Mouse (Mus musculus) gastrocnemius, adult 8-10 months (tissue): ENCODE data around the gene Slit3. TPM values are rescaled to one million over a fixed set of nuclear protein-coding genes. Genes with fewer than 3 reads are reported as not detected.

Source experiments
- DNase-seq, 2 experiments: peaks; one replicate each; pipeline ENCODE4 v3.0.0; 2022; ENCODE audit warnings: low spot score in 2 of 2
- total RNA-seq, 4 experiments: library from RNA; stranded (reverse); gene quantifications; 2 replicates each; pipeline ENCODE4 v1.2.4; 2022

Slit3 gene
- total RNA-seq, 4 experiments from 2014 or later = 5.1 to 11.7 (median 6.9) TPM

DNA sequence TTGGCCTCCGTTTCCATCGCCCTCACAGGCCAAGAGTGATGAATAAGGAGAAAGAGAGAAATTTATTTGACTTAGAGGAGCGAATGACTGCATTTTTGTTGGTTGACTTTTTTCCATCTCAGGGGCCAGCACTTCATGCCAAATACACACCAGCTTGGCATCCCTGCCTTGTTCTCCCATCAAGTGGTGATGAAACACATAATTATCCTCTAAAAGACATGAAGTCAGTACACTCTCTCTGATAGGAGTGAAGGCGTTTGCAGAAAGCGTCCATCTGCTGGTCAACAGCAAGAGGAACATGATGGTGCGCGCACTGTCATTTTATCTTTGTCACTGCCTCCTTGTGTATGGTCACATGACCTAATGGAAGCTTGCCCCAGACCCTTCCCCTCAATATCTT is 75.8 kb downstream of the Slit3 start:
- DNase-seq = peak; percentile 22 to 23

DNA sequence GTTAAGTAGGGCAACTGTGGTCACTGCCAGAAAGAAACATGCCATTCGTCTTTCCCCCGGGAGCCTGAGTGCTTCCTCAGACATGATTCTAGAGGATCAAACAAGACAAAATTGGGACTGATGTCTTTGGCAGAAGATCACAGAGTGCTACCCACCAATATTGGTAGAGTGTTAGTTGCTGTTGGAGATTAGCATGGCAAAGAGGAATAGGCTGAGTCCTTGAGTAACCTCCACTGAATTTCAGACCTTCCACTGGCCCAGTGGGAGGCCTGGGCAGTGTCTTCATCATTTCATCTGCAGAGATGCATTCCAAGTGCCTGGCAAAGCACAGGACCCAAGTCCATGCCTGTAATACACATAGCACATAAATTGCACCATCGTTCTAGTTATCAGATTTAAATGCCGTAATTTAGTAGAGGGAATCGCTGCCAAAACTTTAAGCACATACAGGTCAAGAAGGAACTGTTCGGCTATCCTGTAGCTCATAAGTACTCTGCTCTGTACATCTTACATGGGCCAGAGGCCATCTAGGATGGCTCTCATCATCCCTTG is 77.6 kb downstream of the Slit3 start:
- no peak for DNase-seq

DNA sequence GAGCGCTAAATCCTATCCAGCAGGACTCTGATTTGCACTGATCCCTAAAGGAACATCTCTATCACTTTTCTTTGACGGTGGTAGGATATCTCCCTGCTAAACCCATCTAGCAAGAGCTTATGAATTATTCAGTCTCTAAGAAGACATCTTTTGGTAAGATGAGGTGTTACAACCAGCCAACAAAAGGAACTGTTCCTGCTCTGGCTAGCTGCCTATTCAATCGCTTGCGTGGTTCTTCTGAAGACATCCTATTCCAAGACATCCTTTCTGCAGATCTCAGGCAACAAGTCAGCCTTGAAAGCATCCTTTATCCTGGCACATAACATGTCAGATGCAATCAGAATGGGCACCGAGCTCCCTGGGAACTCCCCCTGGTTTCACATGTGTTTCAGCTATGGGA is 81.3 kb downstream of the Slit3 start:
- DNase-seq = no peak

DNA sequence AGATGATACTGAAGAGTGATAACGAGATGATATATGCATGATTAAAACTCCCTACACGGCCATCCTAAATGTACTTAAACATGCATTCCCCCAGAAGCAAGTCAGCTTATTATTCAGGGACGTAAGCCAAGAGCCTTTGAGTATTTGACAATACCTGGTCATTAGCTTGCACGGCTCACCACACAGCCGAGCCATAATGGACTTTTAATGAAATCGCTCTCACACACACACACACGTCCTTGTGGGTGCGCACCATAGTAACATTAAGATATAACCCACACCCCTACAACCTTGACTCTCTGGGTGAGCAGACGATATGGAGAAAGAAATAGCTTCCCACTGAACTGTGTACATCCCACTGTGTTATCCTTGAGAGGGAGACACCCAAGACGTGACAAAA is 82.6 kb downstream of the Slit3 start:
- no peak for DNase-seq

DNA sequence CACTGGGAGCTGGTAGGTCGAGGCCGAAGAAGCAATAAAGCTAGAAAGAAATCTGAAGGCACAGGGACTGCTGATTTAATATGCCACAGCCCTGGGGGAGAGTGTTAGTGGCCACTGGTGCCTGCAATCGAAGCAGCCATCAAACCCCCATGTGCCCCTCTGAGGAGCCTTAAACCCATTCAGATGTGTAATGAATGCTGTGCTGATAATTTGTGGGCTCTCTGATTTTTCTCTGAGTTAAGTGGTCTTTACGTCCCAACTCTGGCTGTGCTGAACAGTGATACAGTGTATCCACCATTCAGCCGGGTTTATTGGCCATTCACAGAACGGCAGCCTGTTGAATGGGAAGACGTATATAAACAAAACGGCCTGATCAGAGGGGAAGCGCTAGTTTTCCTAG is 83.1 kb downstream of the Slit3 start:
- no peak for DNase-seq

DNA sequence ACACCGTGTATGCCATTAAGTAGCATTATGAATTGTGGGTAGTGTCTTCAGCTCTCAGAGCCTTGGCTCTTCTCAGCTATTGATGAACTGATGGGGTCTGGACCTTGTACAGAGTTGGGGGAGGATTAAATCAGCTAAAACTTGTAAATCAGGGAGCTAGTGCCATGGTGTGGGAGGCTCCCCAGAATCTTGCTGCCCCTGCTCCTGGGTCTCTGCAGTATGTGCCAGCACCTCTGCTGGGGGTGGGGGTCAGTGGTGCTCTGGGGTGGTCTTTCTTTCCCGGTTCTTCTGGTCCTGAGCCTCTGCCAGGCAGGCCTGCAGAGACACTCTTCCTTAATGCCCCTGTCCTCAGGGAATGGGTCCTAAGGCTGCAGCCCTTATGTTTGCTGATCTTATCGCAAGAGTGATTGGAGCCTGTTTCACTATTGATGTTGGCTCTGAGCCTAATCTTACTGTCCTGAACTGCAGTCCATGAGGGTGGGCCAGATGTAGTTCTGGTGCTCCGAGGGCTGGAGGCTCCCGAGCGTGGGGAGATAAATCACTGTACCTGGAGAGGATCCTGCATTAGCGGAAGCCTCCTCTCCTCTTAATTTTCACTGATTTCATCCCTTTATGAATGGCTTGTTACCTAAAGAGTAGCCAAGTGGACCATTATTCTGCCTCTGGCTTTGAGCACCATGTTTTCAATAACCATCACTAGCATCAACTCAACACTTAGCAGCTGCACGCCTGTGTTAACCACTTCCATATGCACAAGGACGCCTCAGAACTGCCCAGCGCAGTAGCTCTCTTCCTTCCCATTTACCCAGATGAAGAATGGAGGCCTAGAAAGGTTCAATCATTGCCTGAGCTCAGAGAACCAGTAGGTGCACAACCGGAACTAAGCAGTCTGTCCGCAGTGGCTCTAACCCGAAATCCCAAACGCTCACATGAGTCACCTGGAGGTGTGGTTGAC is 90.0 kb downstream of the Slit3 start:
- no peak for DNase-seq

DNA sequence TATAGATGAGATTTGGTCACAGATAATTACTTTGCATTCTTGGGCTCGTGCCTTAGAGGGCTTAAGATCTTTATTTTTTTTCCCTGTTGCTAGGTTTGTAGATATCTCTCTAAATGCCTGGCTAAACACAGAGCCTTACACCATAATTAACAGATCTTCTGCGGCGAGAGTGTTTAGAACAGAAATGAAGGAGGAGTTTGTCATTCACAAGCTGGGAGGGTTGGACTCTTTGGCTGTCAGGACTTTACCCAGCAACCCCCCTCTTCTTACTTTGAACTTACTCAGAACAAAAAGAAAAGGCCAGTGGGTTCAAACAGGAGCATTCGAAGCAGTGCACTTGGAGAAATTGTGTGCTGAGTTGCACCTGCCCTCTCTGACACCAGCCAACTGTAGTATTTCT is 103.0 kb downstream of the Slit3 start:
- DNase-seq = no peak

DNA sequence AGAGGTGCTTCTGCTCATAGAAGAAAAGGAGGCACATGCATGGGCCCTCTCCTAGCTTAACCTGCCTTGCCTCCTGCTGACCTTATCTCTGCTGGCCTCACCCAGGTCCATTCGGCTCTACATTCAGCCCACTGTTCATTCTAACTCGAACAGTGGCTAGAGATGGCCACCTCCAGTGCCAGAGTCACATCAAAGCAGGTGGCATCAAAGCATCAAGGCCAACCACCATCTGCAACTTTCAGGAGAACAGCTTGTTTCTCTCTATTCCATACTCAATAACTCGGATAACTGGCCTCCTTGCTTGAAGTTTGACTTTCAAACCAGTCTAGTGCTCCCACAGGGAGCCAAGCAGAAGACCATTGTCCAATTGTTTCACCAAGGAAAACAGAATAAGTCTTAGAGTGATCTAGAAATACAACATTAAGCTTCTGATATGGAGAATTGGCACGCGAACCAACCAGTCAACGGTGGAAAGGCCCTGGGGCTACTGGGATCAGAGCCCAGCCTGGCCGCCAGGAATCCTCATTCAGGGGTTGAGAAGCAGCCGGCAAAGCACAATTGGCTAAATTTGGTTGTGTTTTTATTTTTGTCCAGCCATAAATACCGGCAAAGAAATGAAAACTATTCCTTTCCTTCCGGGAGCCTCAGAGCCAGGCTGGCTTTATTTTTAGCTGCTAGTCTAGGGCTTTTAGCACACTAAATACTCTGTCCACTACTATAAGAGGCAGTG is 110.5 kb downstream of the Slit3 start:
- peak; percentile 14 to 43 for DNase-seq

DNA sequence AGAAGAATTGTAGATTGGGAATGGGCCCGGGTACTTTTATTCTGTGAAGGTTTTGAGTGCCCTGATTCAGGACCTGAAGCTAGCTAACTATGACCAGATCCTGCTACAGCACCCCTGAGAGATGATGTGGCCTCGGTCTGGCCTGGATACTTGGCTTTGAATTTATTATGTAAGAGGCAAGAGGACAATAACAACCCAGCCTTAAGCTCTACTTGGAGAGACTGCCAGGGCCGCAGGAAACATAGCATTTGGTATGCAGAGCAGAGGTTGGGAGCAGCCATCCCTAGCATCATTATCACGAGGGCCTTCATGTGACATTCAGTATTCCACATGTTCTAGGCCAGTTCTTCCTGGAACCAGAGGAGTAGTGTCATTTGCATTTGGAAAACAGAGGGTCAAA is 111.3 kb downstream of the Slit3 start:
- DNase-seq = peak; percentile 52 to 61

DNA sequence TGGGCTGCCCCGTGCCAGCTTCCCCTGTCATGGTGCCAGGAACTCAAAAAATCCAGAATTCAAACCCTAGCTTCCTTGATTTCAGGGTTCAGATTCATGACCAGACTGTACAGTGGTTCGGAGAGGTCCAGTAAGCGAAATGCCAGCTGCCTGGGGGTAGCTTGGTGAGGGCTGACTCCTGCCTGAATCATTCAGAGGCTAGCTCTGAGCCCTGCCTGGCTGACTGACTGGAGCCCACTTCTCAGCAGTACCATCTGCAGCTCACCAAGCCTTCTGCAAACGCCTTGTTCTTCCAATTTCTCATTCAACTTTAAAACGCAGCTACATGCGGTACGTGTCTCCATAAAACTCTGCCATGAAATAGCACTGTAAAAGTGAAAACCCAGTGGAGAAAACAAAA is 120.4 kb downstream of the Slit3 start:
- no peak for DNase-seq

DNA sequence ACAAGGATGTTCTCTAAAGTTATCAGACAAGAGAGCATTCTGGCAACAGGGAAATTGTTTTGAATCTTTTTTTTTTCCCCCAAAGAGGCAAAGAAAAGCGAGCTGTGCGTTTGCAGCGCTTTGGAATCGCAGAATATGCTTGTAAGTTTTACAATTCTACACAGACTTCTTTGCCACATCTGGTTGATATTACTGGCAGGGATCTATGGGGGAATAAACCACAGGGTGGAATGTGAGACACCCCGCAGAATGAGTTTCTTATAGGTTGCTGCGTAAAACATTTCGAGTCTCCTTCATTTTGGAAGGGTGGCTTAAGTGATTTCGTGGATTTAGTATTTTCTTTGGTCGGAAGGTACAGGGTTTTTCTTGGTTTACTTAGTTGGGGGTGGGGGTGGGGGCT is 122.6 kb downstream of the Slit3 start:
- DNase-seq = no peak

DNA sequence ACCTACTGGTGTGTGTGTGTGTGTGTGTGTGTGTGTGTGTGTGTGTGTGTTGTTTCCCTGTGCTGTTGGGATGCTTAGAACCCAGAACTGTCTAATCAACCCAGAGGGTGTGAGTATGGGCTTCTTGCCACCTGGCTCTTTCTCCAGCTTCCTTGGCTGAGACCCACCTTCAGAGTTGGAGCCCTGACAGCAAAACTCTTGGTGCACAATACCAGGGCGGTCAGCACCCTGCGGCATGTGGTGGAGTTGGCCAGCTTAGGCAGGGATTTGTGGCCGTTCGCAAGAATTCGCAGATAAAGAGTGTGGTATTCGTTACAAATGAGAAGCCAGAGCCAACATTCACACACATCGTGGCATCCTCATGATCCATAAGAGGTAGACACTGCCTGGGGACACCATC is 123.5 kb downstream of the Slit3 start:
- no peak for DNase-seq

DNA sequence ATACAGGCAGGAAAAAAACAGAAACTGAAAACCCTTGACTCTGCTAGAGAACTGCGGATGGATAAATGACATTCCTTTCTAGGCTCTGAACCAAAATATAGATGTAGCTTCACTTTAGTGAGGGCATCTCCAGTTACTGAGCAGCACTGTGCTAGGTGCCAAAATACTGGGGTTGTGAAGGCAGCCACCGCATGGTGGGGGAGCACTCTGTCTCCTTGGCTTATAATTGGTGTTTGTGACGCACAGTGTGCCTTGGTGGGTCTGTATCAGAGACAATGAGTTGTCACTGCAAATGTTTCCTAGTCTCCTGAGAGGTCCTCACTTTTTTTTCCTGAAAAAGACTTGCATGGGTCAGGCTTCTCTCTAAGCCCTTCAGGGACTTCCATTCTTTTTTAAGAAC is 125.6 kb downstream of the Slit3 start:
- DNase-seq = no peak

DNA sequence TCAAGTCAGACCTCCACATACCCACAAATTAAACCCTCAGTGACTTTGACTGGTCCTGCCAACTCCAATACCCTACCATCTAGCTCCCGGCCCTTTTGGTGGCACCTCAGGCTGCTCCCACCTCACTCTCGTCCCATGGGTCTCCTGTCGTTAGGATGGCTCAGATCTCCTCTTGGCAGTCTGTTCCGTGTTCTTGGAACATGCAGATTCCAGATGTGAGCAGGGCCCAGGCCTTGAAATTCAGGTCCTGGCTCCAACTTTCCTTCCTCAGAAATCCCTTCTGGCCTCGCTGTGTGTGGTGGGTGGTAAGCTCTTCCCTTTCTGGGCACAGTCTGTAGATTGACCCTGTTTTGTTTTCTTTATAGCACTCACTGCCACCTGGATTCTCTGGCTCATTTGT is 127.1 kb downstream of the Slit3 start:
- no peak for DNase-seq

DNA sequence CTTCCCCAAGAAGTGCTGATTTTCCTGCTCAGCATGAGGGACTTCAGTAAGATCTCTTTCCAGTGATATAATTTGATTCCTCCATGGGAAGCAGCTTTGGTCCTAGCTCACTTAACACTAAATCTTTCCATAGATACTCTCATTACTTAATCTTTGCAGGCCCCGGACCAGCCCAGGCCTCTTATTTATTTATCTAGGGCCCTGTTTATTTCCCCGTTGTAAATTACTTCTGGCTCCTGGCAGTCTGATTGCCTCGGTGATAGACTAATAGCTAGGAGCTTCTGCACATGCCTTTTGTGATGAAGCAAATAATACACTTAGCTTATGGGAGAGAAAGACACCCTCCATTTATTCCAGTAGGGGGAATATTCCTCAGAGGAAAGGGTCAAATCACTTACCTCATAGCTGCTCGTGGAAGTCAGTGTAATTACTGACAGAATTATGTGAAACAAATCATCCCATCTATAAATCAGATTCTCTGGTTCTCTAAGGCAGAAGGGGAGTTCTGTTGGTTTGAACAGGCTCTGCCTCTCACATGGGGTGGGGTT is 129.9 kb downstream of the Slit3 start:
- no peak for DNase-seq

DNA sequence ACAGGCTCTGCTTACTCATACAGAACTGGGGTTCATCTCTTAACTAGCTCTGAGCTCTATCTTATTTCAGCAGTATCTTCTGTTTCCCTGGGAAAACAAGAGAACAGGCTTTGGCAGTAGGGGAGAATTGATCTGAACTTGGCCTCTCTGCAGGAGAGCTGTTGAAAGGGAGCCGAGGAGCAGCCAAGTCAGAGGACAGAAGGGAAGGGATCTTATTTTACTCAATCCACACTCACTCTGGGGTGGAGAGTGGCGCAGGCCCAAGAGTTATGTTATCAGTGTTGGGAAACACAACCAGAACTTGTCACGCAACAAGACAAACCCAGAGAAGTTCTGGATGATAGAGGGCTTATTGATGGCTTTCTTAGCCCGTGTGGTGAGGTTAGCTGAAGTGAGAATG is 130.9 kb downstream of the Slit3 start:
- DNase-seq = peak; percentile 43 to 66

DNA sequence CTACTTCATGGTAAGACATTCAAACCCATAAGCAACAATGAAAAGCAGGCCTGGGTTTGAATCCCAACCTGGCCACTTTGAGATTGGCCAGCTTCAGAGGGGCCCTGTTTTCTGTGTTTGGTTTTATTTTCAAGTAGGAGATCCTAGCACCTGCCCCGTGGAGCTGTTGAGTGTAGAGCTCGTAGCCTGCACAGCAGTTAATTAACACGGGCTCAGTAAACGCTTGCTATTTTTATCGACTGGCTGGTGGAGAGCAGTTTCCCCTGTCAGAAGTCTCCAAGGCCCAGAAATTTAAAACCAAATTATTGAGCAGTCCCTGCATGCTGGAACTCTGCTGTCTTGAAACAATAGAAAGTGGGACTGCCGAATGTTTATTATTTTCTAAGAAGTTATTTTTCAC is 136.3 kb downstream of the Slit3 start:
- no peak for DNase-seq

DNA sequence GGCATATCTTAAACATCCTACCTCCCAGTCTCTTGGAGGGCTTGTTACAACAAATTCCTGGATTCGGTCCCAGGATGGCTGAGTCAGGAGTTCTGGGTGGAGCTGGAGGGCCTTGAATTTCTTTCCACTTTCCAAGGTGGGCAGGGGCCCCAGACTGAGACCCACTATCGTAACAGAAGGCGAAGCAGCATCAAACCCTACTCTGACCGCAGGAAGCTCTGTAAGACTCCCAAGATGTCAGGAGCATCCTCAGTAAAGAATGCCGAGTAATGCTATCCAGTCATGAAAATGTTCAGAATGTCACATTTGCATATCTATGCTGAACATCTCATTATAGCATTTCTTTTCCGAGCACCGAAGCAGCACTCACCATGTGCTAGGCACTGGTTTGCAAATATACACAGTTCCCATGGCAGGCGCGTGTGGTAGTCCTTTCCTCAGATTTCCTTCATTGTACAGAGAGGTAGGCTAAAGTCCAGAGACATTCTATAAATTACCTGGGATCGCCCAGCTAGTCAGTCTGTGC is 140.6 kb downstream of the Slit3 start:
- no peak for DNase-seq

DNA sequence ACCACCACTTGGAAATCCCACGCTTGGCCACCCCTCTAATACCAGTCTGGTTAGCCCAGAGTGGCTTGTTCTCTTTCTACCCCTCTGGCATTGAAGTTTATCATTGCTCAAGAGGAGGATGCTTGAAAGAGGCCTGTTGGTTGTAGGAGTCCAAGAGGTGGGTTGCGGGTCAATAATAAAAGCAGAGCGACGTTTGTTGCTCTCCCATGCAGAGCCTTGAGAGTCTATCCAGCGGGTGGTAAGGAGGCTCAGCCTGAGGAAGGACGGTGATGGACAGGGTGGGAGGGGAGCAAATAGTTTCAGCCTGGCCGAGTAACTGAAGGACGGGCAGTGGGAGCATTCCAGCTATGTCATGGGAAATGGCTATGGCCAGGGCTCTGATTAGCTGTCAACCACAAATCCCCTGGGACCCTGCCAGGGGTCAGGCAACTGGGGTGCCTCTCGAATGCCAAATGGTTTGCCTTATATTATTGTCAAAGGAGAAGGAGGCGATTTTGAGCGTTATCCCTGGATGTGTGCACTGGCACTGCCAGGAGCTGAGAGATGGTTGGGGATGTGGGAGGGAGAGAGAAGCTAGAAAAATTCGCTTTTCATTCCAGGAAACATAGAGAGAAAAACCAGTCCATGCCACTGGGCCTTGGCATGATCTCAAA is 141.4 kb downstream of the Slit3 start:
- DNase-seq = no peak

DNA sequence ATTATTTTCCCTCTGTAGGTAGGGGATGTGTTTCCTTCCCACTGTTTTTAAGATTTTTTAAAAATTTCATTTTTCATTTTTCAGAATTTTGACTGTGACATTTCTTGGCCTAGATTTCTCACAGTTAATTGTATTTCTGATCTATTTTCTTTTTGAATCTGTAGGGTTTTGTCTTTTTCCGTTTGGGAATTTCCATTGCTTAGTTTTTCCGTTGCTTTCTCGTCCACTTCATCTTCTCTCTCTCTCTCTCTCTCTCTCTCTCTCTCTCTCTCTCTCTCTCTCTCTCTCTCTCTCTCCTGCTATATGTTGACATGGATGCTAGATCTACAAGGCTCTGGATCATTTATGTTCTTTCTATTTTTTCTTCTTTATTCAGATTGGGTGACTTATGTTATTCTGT is 143.7 kb downstream of the Slit3 start:
- DNase-seq = no peak

DNA sequence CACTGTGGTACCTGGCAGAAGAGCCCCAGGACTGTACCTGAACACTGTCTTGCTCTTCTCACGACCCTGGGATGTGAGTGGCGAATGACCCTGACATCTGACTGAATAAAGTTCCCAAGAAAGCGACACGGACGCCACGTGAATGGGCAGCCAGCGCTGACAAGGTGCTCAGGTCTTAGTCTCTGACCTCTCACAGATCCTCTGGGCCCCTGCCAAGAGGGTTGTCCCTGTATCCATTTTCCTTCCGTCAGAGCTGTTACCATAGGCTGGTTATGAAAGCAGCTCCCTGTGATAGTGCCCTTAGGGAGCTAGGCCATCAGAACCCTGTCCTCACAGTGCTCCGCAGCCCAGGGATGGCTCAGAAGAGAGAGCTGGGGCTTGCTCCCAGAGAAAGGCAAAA is 149.4 kb downstream of the Slit3 start:
- no peak for DNase-seq
